Mouse (Mus musculus) yolk sac, embryonic 10.5 days (tissue): Measurements from ENCODE around the gene Nop10.

ENCODE experiments used
- DNase-seq: peaks from one replicate; pipeline ENCODE4 v3.0.0-alpha.2; 2017; ENCODE audit warnings: low spot score

Gene Nop10

DNA sequence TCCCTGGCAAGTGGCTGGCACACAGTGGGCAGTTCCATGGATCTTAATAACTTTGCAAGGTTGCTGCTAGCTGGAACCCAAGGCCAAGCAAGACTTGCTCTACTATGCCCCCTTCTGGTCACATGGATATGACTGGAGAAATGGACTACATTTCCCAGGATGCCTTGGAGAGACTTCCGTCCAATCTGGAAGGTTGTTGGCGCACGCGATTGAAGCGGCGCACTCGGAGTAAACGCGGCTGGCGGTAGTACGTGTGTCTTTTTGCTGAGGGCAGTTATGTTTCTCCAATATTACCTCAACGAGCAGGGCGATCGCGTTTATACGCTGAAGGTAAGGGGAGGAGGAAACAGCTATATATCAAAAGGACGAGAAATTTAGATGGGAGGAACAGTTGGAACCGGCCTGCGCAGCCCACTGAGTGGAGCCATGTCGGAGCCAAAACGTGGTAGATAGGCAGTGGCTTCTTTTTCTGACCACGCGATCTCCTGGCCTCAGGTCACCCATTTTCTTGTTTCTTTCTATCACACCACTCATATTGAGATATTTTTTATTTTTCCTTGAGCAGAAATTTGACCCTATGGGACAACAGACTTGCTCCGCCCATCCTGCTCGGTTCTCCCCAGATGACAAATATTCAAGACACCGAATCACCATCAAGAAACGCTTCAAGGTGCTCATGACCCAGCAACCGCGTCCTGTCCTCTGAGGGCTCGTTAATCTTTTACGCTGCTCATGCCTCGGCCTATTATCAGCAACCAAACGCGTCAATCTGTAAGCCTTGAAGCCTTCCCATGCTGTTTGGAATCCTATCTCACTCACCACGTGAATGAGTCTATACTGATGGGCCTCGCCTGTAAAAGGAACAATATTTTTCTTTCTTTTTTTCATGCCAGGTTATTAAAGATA is at the start of gene Nop10:
Gene Nop10 (plus strand): TSS at position 179 of the 906 bp plus-strand sequence.
- peak; percentile 86 for DNase-seq

DNA sequence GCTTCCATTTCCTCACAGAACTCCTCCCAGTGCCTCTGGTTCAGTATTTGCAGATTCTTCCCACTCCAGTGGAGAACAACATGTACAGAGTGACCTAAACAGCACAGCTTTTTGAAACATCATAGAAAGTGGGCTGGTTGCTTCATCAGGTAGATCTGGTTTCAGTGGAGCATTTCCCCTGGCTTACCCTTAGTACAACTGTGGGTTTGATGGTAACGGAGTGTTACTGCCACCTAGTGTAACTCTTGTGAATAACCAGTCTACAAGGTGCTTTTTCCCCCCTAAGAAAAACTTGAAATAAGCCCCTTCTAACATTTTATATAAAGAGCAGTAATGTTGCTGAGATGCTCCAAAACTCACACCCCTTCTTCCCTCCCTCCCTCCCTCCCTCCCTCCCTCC is 45.7 kb upstream of the Nop10 start:
- no peak for DNase-seq

DNA sequence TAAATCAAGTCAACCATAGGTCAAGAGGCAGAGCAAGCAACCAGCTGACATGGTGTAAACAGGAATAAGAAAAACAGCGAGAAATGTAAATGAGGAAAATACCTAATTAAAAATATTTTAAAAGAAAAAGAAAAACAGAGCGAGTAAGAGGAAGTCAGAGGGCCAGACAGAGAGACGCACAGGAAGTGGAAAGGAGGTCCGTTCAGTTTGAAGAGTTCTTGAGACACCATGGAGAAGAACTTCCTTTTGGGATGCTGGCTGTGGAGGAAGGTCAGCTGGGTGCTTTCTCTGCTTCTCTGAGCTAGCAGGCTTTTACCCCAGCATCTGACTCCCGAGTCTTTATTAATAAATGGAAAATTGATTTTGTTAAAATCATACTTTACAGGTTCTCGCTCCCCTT is 44.1 kb upstream of the Nop10 start:
- DNase-seq, result no peak

DNA sequence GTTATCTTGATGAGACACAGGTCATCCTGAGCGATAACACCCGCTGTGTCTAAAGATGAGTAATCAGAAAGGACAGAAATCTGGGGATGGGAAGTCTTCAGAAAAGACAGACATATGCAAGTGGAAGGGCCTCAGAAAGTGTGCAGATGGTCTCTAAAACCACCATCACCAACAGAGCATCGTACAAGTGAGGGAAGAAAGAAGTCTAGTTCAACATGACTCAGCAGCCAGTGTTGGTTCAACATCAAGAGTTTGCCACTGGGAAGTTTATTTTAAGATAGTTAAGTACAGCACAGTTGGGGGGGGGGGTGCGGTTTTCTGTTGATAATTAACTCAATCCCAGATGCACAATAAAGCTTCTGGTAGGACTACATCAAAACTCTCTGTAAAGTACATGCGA is 40.8 kb upstream of the Nop10 start:
- no peak for DNase-seq

DNA sequence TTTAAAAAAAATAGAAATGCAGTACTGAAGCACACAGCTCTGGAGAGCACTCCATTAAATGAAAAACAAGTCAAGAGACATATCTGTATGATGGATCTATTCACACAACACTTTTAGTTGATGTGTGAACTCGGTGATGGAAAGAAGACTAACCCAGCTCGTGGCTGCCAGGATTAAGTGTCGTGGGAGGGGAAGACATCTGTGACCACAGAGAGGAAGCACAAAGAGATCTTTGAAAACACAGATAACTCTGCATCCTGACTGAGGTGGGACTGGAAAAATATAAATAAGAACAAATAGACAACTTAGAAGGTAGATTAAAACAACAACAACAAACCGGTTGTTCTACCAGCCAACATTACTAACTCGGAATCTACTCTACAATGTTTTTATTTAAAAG is 39.1 kb upstream of the Nop10 start:
- no peak for DNase-seq

DNA sequence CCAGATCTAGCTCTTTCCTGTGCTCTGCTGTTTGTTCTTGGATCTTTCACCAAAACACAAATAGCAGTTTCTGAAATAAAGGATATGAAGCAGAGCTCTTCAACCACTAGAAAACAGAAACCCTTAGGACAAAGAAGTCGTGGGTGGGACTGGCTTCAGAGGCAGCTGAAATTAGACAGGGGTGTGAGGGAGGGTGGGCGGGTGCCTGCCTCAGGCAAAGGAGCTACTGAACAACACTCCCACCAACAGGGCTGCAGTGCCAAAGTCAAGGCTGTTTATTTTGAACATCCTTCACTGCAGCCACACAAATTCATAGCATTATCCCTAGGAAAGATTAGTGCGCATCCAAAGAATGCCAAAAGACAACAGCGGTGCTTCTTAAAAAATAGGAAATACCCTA is 37.4 kb upstream of the Nop10 start:
- DNase-seq, result no peak

DNA sequence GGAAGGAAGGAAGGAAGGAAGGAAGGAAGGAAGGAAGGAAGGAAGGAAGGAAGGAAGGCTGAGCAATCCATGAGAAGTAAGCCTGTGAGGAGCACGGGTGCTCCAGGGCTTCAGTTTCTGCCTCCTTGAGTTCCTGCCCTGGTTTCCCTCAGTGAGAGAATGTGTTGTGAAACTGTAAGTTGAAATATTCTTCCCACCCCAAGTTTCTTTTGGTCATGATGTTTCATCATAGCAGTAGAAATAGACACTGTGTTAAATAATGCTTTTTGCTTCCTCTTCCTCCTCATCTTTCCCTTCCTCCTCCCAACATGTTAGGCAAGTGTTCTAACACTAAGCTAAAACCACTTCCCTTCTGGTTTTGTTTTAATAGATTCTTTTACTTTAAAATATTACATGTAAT is 29.1 kb upstream of the Nop10 start:
- no peak for DNase-seq

DNA sequence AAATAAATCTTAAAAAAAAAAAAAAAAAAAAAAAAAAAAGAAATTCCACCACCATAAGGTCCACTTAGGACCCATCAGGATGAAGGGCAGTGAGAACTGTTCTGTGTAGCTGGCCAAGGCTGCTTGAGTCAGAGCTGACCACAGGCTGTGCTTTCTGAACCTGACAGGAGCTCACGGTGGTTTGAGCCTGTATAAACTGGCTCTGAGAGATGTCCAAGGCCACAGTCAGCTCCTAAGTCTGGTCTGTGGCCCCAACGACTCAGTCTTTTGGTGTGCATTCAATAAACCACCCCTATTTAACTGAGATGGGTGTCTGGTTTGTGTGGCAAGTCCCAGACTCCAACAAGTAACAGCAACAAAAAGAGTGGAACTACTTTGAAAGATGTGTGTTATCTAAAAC is 25.1 kb upstream of the Nop10 start:
- no peak for DNase-seq

DNA sequence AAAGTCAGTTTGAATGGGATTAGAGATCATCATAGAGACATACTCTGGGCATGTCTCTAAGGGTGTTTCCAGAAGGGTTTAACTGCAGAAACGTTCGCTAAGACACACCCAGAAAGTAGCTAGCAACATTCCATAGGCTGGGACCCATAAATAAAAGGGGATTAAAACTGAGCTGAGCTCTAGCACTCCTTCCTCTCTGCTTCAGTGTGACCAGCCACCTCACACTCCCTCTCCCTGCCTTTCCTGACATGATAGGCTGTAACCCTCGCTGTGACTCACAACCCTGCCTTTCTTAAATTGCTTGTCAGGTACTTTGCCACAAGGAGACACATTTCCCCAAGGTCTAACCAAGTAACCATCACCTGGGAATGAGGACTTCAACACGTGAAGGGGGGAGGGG is 23.7 kb upstream of the Nop10 start:
- no peak for DNase-seq

DNA sequence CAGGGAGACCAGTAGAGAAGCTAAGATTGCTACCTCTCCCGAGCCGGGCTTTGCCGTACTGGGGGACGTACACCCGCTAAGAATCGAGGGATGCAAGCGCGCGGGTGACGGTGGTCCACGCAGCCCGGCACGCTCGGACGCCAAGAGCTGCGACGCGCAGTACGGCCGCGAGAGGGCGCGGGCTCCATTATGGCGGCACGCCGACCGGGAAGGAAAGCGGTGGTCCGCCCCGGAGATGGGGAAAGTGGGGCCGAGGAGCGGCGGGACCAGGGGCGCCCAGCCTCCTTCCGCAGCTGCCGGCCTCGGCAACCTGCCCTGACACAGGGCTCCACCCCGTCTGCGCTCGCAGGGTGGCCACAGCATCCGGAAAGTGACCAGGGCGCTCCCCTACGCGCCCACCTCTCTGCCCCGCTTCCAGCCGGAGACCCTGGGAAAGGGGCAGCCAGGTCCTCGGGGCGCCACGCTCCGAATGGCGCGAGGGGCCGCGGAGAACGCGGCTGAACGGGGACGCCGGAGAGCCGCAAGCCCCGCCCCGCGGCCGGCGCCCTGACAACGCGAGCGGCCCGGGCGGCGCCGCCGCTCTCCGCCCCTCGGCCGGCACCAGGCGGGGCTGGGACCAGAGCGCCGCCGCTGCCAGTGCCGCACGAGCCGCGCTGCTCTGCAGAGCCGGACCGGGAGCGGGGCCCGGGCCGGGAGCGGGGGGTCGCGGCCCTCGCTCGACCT is 22.4 kb upstream of the Nop10 start, which contains the start of gene Lpcat4:
Gene Lpcat4 (plus strand): TSS at position 257 of the 723 bp plus-strand sequence.
- peak; percentile 80 for DNase-seq

DNA sequence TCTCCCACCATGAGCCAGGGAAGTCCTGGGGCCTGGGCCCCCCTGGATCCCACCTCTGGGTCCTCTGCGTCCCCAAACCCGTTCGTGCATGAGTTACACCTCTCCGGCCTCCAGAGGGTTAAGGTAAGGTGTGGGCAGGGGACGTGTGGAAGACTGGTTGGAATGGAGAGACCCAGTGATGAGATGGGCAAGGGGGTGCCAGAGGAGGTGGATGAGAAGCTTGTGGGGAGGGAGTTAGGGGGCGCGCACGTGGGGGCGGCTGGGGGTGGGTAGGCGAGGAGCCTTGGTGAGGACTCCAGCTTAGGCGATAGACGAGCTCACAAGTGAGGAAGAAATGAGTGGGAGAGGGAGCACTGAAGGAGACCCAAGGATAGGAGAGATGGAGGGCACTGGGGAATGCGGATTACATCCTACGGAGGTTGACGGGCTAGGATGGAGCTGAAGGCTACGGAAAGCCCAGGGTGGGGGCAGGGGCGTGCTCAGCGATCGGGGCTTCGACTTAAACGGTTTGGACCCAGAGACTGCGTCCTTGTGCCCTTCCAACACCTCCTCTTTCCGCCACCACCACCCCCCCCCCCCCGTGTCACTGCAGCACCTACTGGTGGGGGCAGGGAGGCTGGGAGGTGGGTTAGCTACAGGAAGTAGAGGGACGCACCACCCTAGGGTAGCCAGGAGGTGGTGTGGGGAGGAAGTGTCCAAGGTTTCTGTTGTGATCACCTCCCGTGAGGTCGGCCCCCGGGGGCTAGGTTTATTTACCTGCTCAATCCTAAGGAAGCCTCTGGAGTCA is 21.6 kb upstream of the Nop10 start:
- DNase-seq, result peak; percentile 40

DNA sequence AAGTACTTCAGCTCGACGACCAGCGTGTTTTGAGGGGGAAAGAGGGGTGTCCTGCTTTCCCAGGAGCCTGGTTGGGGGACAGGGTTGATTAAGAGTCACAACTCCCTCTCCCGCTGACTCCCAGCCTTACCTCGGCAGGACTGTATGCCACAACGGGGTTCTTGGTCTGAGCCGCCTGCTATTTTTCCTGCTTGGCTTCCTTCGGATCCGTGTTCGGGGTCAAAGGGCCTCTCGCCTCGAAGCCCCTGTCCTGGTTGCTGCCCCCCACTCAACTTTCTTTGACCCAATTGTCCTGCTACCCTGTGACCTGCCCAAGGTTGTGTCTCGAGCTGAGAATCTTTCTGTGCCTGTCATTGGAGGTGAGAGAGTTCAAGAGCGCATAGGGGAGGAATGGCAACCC is 19.9 kb upstream of the Nop10 start:
- DNase-seq, result no peak

DNA sequence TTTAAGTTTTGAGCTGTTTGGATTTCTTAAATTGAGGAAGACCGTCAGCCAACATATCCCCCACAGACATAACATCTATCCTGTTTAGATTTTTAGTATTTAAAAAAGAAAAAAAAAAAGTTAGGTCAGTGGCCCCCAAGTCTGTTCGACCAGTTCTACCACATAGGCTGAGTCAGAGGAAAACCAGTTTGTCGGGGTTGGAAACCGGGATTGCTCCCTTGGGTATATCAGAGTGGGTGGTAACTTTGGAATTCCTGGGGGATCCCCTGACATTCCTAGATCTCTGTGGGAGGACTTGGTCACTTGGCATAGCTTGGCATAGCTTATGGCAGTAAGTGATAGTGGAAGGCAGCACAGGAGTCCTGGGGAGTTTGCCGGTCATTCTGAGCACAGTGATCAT is 16.4 kb upstream of the Nop10 start:
- no peak for DNase-seq

DNA sequence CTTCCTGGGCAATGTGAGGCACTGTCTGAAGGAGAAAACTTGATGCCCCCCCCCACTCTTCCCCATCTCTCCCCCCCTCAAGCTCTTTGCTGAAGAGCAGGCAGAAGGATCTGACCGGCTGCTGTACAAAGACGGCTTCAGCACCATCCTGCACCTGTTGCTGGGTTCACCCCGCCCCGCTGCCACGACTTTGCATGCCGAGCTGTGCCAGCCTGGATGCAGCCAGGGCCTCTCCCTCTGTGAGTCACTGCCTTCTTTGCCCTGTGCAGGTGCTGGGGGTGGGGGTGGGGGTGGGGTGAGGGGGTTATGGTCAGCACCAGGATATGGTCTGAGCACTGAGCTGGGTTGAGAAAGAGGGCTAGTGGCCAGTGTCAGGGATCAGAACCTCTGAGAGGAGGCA is 15.5 kb upstream of the Nop10 start:
- no peak for DNase-seq

DNA sequence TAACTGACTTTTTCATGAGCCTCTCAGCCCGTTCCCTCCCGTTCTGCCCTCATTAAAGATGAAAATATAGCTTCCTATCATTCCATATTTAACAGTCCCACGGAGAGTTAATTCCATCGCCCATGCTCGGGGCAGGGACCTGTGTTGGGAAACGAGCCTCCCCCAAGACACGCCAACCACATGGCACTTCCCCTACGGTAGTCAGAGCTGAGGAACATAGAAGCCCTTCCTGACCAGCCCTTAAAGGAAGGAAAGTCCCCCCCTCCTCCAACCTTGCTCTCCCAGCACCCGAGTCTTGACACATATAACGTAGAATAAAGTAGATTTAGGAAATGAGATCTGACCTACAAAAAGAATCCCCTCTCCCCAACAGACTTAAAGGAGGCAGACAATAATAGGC is 14.4 kb upstream of the Nop10 start:
- no peak for DNase-seq

DNA sequence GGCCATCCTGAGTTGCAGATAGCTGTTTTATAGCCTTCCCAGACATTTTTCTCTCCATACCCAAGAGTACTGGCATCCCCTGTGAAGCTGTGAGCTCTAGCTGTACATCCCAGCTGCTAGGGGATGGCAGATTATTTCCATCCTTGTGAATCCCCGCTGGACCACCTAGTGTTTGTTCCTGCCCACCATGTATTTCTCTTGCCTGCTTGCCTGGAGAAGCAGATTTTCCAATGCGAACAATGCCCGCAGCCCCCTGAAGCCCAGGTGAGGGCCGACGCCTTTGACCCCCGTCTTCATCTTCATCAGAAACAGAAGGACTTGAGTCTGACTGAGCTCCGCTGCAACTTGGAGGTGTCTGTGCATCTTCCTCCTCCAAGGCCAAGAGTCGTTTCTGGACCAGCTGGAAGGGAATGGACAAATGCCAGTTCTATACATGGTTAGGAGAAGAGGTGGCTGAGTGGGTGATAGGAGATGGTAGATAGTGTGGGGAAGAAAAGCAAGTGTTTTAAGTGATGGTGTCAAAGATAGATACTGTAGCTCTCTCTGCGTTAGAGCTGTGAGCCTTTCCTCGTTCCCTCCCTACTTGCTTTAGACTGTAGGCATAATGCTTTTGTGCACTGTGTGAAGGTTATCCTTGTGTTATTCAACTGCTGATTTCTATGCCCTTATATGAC is 11.8 kb upstream of the Nop10 start:
- no peak for DNase-seq

DNA sequence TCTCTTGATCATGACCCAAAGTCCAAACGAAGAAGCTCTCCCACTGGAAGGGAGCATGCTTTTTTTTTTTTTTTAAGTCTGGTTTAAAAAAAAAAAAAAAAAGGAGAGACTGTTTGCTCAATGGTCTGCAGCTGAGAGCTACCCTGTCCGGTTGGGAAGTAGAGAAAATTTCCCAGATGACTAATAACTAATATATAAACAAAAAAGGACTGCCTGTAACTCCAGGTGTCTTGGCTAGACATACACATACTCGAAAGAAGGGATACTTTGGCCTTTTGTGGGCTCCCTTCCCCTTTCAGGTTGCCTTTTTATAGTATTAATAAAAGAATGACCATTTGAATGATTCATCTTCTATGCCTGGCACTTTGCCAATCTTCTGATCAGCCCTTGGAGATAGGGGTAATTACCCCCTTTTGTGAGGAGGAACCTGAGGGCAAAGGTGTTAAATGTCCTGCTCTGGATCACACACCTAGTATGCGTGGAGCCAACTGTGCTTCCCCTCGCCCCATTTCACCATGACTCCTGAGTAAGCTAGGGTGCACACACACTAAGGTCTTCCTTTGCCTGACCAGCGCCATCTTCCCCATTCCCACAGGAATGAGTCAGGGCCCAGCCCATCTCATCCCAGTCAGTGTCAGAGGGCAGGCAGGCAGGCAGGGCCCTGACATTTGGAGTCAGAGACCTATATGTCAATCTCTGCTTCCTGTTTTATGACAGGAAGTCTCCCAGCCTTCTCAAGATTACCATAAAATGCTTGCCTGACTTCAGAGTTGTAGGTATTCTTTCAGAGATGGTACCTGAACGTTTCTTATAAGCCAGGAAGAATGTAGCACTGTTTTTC is 6.8 kb upstream of the Nop10 start:
- no peak for DNase-seq

DNA sequence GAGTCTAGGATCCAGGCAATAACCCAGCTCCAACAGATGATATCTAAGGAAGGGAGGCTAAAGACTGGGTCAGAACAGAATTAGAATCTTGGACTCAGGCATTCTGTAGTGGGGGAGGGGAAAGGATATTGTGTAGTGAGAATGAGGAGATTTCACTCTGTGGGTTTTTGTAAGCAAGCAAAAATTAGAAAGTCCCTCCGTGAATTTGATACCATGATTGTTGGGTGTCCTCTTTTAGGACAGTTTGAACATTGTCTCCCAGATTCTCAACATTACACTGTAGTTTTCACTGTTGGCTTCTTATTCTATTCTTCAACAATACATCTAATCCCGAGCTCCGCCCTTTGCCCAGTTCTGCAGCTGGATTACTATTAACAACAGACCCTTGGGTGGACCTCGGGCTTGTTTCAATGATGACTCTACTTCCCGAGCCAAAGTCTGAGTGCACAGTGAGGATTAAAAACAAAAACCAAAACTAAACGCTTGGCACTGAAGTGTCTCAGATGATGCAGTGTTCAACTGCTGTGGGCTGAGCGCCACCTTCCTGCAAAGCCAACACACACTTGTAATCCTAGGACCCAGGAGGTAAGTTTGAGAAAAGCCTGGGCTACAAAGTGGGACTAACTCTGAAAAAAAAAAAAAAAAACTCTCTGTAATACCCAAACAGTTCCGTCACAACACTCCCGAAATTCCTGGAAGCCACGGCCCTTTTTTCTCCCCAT is 2.3 kb upstream of the Nop10 start, which contains the start of gene Nutm1:
Gene Nutm1 (minus strand): TSS at position 51 of the 722 bp plus-strand sequence.
- DNase-seq, result no peak

DNA sequence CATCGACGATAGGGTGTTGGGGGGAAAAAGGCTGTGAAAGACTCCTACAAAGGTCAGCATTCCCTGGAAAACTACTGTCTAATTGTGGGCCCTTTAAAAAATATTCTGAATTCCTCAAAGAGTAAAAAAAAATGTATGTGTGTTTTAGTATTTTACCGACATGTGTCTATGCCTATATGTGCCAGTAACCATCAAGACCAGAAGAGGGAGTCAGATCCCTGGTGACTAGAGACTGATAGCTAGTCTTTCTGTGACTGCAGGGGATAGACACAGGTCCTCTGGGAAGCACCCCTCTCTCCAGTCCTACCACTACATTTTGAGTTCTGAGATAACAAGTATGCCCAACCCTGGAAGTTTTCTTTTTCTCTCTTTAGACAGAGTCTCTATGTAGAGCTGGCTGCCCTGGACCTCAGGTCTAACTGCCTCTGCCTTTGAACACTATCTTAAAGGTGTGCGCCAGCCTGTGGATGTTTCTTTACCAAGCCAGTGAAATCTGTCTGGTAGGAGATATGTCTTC is 1.1 kb downstream of the Nop10 start:
- peak; percentile 25 for DNase-seq

DNA sequence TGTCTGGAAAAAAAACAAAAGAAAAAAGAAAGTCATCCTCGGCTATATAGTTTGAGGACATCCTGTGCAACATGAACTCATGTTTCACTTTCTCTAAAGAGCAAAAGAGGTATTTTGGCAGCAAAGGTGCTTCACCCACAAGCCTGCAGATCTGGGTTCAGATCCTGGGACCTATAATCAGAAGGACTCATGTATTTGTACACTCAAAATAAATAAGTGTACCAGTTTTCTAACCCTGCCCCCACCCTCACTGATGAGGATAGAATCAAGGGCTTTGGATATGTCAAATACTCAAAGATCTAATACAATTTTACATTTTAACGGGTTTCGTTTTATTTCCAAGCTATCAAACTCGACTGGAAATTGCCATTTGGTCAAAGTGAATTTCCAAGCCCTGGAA is 2.6 kb downstream of the Nop10 start:
- DNase-seq, result no peak
